Mouse (Mus musculus) cortical plate, adult 2 months (tissue): ENCODE data around the gene Zswim8. TPM values are rescaled to one million over a fixed set of nuclear protein-coding genes. Genes with fewer than 3 reads are reported as not detected.

ENCODE experiments used
- H3K27ac ChIP-seq: fragments of 200-500 bp; 2 replicates; pipeline ENCODE4 v1.5.1; 2012; ENCODE audit warnings: low read length, control low read depth, inconsistent platforms; ENCODE audit not compliant: insufficient read depth
- H3K4me1 ChIP-seq: fragments of 200-500 bp; 2 replicates; pipeline ENCODE4 v1.6.1; 2011; ENCODE audit warnings: low read length; ENCODE audit not compliant: control insufficient read depth, insufficient read depth
- H3K4me3 ChIP-seq: fragments of 200-500 bp; 2 replicates; pipeline ENCODE4 v1.5.1; 2011; ENCODE audit warnings: mild to moderate bottlenecking, low read length, control low read depth; ENCODE audit not compliant: insufficient read depth
- CTCF ChIP-seq: fragments of 200-500 bp; IDR thresholded peaks from 2 replicates; pipeline ENCODE4 v1.5.1; 2011; ENCODE audit warnings: mild to moderate bottlenecking, control low read depth, low read length; ENCODE audit not compliant: insufficient read depth; ENCODE audit errors: extremely low read depth
- POLR2A ChIP-seq: fragments of 200-500 bp; IDR thresholded peaks from 2 replicates; pipeline ENCODE4 v1.6.1; 2011; ENCODE audit warnings: mild to moderate bottlenecking, low read length, control low read depth; ENCODE audit not compliant: insufficient read depth; ENCODE audit errors: extremely low read depth
- polyA plus RNA-seq: library from polyadenylated mRNA; depleted of rRNA; stranded (reverse); fragments of >200 nt; gene quantifications from 2 replicates; pipeline ENCODE4 v1.2.3, GENCODE M21; 2012; rRNA removed

The Zswim8 gene
- polyA plus RNA-seq, 1 experiment, result 174 TPM

GRCm38 (mm10) chr14:20765642-20766258 lies 58.4 kb downstream of the Zswim8 start:
- no peak for TF ChIP-seq POLR2A
- TF ChIP-seq CTCF, result peak; percentile 95
- no peak overlapping the region for H3K4me3 ChIP-seq
- no peak overlapping the region for H3K27ac ChIP-seq
- H3K4me1 ChIP-seq, result peaks cover 7% of the 10 kb centered on the region; the same call in 1 of the 2 replicates

GRCm38 (mm10) chr14:20767936-20768335 lies 60.6 kb downstream of the Zswim8 start:
- H3K27ac ChIP-seq, result no peak overlapping the region
- no peak for TF ChIP-seq CTCF
- no peak for TF ChIP-seq POLR2A
- H3K4me1 ChIP-seq, result peaks cover 8% of the 10 kb centered on the region; the same call in 1 of the 2 replicates
- no peak overlapping the region for H3K4me3 ChIP-seq

- no peak overlapping the region for H3K27ac ChIP-seq
- peaks cover 9% of the 10 kb centered on the region; the same call in 1 of the 2 replicates for H3K4me1 ChIP-seq
- no peak for TF ChIP-seq CTCF
- TF ChIP-seq POLR2A, result no peak
- H3K4me3 ChIP-seq, result no peak overlapping the region
Observed at GRCm38 (mm10) chr14:20768581-20768980, 61.2 kb downstream of the Zswim8 start.

- TF ChIP-seq POLR2A, result no peak
- TF ChIP-seq CTCF, result no peak
- Histone ChIP-seq H3K4me3 (no peak overlapping the region), H3K27ac (no peak overlapping the region), H3K4me1 (peaks cover 8% of the 10 kb centered on the region; the same call in 1 of the 2 replicates)
Observed at GRCm38 (mm10) chr14:20771941-20772340, 64.6 kb downstream of the Zswim8 start.

GRCm38 (mm10) chr14:20772808-20773207 lies 65.5 kb downstream of the Zswim8 start:
- TF ChIP-seq POLR2A, result no peak
- TF ChIP-seq CTCF, result no peak

More at GRCm38 (mm10) chr14:20772808-20773207, 65.5 kb downstream of the Zswim8 start:
- Histone ChIP-seq H3K4me1 (peaks cover 6% of the 10 kb centered on the region; the same call in 1 of the 2 replicates), H3K4me3 (no peak overlapping the region), H3K27ac (no peak overlapping the region)

Other genes starting within 250 kb of the Zswim8 start
- 86.0 and 89.0 TPM in 2 replicates for gene Anxa7, start 227.4 kb upstream of the Zswim8 start, polyA plus RNA-seq
- gene Mss51, start 210.7 kb upstream of the Zswim8 start, polyA plus RNA-seq, result 0.33 and 0.42 TPM in 2 replicates
- gene Ppp3cb, start 161.0 kb upstream of the Zswim8 start, polyA plus RNA-seq, result 162 and 167 TPM in 2 replicates
- gene Usp54, start 66.5 kb upstream of the Zswim8 start, polyA plus RNA-seq, result 47.8 and 49.8 TPM in 2 replicates
- not detected in 2 replicates for gene Myoz1, start 51.0 kb upstream of the Zswim8 start, polyA plus RNA-seq
- gene Synpo2l, start 39.2 kb upstream of the Zswim8 start, polyA plus RNA-seq, result 0.11 and 0.19 TPM in 2 replicates
- 77.2 and 79.3 TPM in 2 replicates for gene Sec24c, start 33.2 kb upstream of the Zswim8 start, polyA plus RNA-seq
- 14.9 and 16.3 TPM in 2 replicates for gene Fut11, start 12.6 kb upstream of the Zswim8 start, polyA plus RNA-seq
- 84.9 and 85.9 TPM in 2 replicates for gene Chchd1, start 4.5 kb upstream of the Zswim8 start, polyA plus RNA-seq
- gene Ndst2, start 27.0 kb downstream of the Zswim8 start, polyA plus RNA-seq, result 22.9 and 26.7 TPM in 2 replicates
- gene Camk2g, start 86.5 kb downstream of the Zswim8 start, polyA plus RNA-seq, result 287 and 303 TPM in 2 replicates
- 4.2 and 5.2 TPM in 2 replicates for gene Plau, start 129.1 kb downstream of the Zswim8 start, polyA plus RNA-seq
- 31.7 and 32.9 TPM in 2 replicates for gene Vcl, start 221.8 kb downstream of the Zswim8 start, polyA plus RNA-seq